Mouse (Mus musculus): Measurements from ENCODE around the gene Asap2. TPM values are rescaled to one million over a fixed set of nuclear protein-coding genes. Genes with fewer than 3 reads are reported as not detected.

Asap2 gene
- polyA plus RNA-seq, 1 experiment from 2014 or later = 6.4 TPM

GRCm38 (mm10) chr12:21112453-21112857 lies 122.2 kb downstream of the Asap2 start:
- Histone ChIP-seq H3K9me3 (no peaks in the 10 kb centered on the region), H3K9ac (peak overlapping the region; percentile 71), H3K36me3 (no peaks in the 10 kb centered on the region), H3K4me1 (0 out of 2 replicates have a peak, but pooled peaks cover 8% of the 10 kb centered on the region), H3K27ac (peak overlapping the region; percentile 79), H3K4me3 (peak overlapping the region; percentile 80), H3K27me3 (no peaks in the 10 kb centered on the region), H3K4me2 (peak overlapping the region; percentile 88)
- under 1% methylated on average over 17 of the region's 17 CpGs for WGBS
- ATAC-seq (ENCODE audit: insufficient number of reproducible peaks, low FRiP score, low TSS enrichment, low read depth) = no peak

- Histone ChIP-seq H3K27me3 (no peaks in the 10 kb centered on the region), H3K4me2 (no peak overlapping the region), H3K4me3 (no peak overlapping the region), H3K36me3 (no peaks in the 10 kb centered on the region), H3K9ac (no peak overlapping the region), H3K9me3 (no peaks in the 10 kb centered on the region), H3K27ac (no peak overlapping the region), H3K4me1 (peaks cover 4% of the 10 kb centered on the region; the same call in 1 of the 2 replicates)
- no peak for ATAC-seq (ENCODE audit: insufficient number of reproducible peaks, low FRiP score, low TSS enrichment, low read depth)
- 60% methylated on average over 3 of the region's 3 CpGs for WGBS
Measured at GRCm38 (mm10) chr12:21119446-21119845, 129.2 kb downstream of the Asap2 start.

GRCm38 (mm10) chr12:21122818-21123217 lies 132.6 kb downstream of the Asap2 start:
- no peak overlapping the region for H3K27ac ChIP-seq
- WGBS = 71% methylated on average over 3 of the region's 3 CpGs
- H3K4me3 ChIP-seq = no peak overlapping the region
- H3K36me3 ChIP-seq = no peaks in the 10 kb centered on the region
- no peak overlapping the region for H3K4me2 ChIP-seq
- ATAC-seq (ENCODE audit: insufficient number of reproducible peaks, low FRiP score, low TSS enrichment, low read depth) = no peak
- no peaks in the 10 kb centered on the region for H3K9me3 ChIP-seq
- H3K4me1 ChIP-seq = peaks cover 16% of the 10 kb centered on the region
- no peaks in the 10 kb centered on the region for H3K27me3 ChIP-seq
- H3K9ac ChIP-seq = no peak overlapping the region

- Histone ChIP-seq H3K4me3 (no peak overlapping the region), H3K36me3 (no peaks in the 10 kb centered on the region), H3K4me1 (peaks cover 16% of the 10 kb centered on the region), H3K27ac (no peak overlapping the region), H3K9me3 (no peaks in the 10 kb centered on the region), H3K4me2 (no peak overlapping the region), H3K9ac (no peak overlapping the region), H3K27me3 (no peaks in the 10 kb centered on the region)
- no peak for ATAC-seq (ENCODE audit: insufficient number of reproducible peaks, low FRiP score, low TSS enrichment, low read depth)
- 81% methylated on average over 5 of the region's 5 CpGs for WGBS
Measured at GRCm38 (mm10) chr12:21123647-21124046, 133.4 kb downstream of the Asap2 start.

GRCm38 (mm10) chr12:21125675-21126470 lies 135.6 kb downstream of the Asap2 start:
- 47% methylated on average over 10 of the region's 10 CpGs for WGBS
- Histone ChIP-seq H3K9ac (no peak overlapping the region), H3K4me1 (peaks cover 11% of the 10 kb centered on the region), H3K4me2 (no peak overlapping the region), H3K27me3 (no peaks in the 10 kb centered on the region), H3K9me3 (no peaks in the 10 kb centered on the region), H3K27ac (no peak overlapping the region), H3K4me3 (no peak overlapping the region), H3K36me3 (no peaks in the 10 kb centered on the region)
- no peak for ATAC-seq (ENCODE audit: insufficient number of reproducible peaks, low FRiP score, low TSS enrichment, low read depth)

- Histone ChIP-seq H3K4me3 (no peak overlapping the region), H3K9ac (no peak overlapping the region), H3K4me1 (peaks cover 13% of the 10 kb centered on the region), H3K9me3 (no peaks in the 10 kb centered on the region), H3K27me3 (no peaks in the 10 kb centered on the region), H3K27ac (no peak overlapping the region), H3K4me2 (no peak overlapping the region), H3K36me3 (no peaks in the 10 kb centered on the region)
- WGBS = 88% methylated on average over 4 of the region's 4 CpGs
- ATAC-seq (ENCODE audit: insufficient number of reproducible peaks, low FRiP score, low TSS enrichment, low read depth) = no peak
Measured at GRCm38 (mm10) chr12:21126516-21126915, 136.3 kb downstream of the Asap2 start.

GRCm38 (mm10) chr12:21128930-21129869 lies 138.9 kb downstream of the Asap2 start:
- Histone ChIP-seq H3K9ac (no peak overlapping the region), H3K36me3 (no peaks in the 10 kb centered on the region), H3K9me3 (no peaks in the 10 kb centered on the region), H3K27me3 (no peaks in the 10 kb centered on the region), H3K4me2 (no peak overlapping the region), H3K4me3 (no peak overlapping the region), H3K27ac (no peak overlapping the region), H3K4me1 (peaks cover 36% of the 10 kb centered on the region)
- ATAC-seq (ENCODE audit: insufficient number of reproducible peaks, low FRiP score, low TSS enrichment, low read depth) = no peak
- WGBS = 83% methylated on average over 9 of the region's 9 CpGs

GRCm38 (mm10) chr12:21130274-21130823 lies 140.1 kb downstream of the Asap2 start:
- Histone ChIP-seq H3K36me3 (no peaks in the 10 kb centered on the region), H3K9ac (no peak overlapping the region), H3K4me1 (peaks cover 40% of the 10 kb centered on the region), H3K27me3 (no peaks in the 10 kb centered on the region), H3K9me3 (no peaks in the 10 kb centered on the region), H3K4me2 (no peak overlapping the region), H3K4me3 (no peak overlapping the region), H3K27ac (no peak overlapping the region)
- 82% methylated on average over 10 of the region's 10 CpGs for WGBS
- ATAC-seq (ENCODE audit: insufficient number of reproducible peaks, low FRiP score, low TSS enrichment, low read depth) = no peak

- ATAC-seq (ENCODE audit: insufficient number of reproducible peaks, low FRiP score, low TSS enrichment, low read depth) = no peak
- no peaks in the 10 kb centered on the region for H3K9me3 ChIP-seq
- H3K4me2 ChIP-seq = no peak overlapping the region
- H3K27me3 ChIP-seq = no peaks in the 10 kb centered on the region
- peaks cover 43% of the 10 kb centered on the region for H3K4me1 ChIP-seq
- H3K9ac ChIP-seq = no peak overlapping the region
- H3K36me3 ChIP-seq = no peaks in the 10 kb centered on the region
- H3K4me3 ChIP-seq = no peak overlapping the region
- H3K27ac ChIP-seq = no peak overlapping the region
- WGBS = 31% methylated on average over 10 of the region's 10 CpGs
Measured at GRCm38 (mm10) chr12:21132537-21132936, 142.3 kb downstream of the Asap2 start.

- Histone ChIP-seq H3K27me3 (no peaks in the 10 kb centered on the region), H3K36me3 (no peaks in the 10 kb centered on the region), H3K4me2 (no peak overlapping the region), H3K27ac (no peak overlapping the region), H3K9ac (no peak overlapping the region), H3K4me3 (no peak overlapping the region), H3K4me1 (peaks cover 43% of the 10 kb centered on the region), H3K9me3 (no peaks in the 10 kb centered on the region)
- 69% methylated on average over 4 of the region's 4 CpGs for WGBS
- ATAC-seq (ENCODE audit: insufficient number of reproducible peaks, low FRiP score, low TSS enrichment, low read depth) = no peak
Measured at GRCm38 (mm10) chr12:21133031-21133430, 142.8 kb downstream of the Asap2 start.

- Histone ChIP-seq H3K4me3 (no peak overlapping the region), H3K4me2 (no peak overlapping the region), H3K4me1 (peaks cover 43% of the 10 kb centered on the region), H3K9ac (no peak overlapping the region), H3K27ac (no peak overlapping the region), H3K27me3 (no peaks in the 10 kb centered on the region), H3K9me3 (no peaks in the 10 kb centered on the region), H3K36me3 (no peaks in the 10 kb centered on the region)
- WGBS = 46% methylated on average over 17 of the region's 17 CpGs
- no peak for ATAC-seq (ENCODE audit: insufficient number of reproducible peaks, low FRiP score, low TSS enrichment, low read depth)
Measured at GRCm38 (mm10) chr12:21133972-21134859, 144.0 kb downstream of the Asap2 start.

All from limb, embryonic 15.5 days (tissue).